Mouse (Mus musculus) thymus, adult 2 months (tissue): ENCODE measurements around the gene Upf1. TPM values are rescaled to one million over a fixed set of nuclear protein-coding genes. Genes with fewer than 3 reads are reported as not detected.

Source experiments
- DNase-seq: peaks from one replicate; pipeline ENCODE4 v3.0.0; 2021
- H3K27ac ChIP-seq: fragments of 200-500 bp; 2 replicates; pipeline ENCODE4 v1.5.1; 2012; ENCODE audit warnings: low read length, control low read depth; ENCODE audit not compliant: control insufficient read depth, insufficient read depth
- H3K27me3 ChIP-seq: fragments of 200-500 bp; 2 replicates; pipeline ENCODE4 v1.6.1; 2012; ENCODE audit warnings: mild to moderate bottlenecking, low read length, moderate library complexity, mixed read lengths; ENCODE audit not compliant: control insufficient read depth, insufficient read depth
- H3K36me3 ChIP-seq: fragments of 200-500 bp; 2 replicates; pipeline ENCODE4 v1.6.1; 2012; ENCODE audit warnings: mild to moderate bottlenecking, low read length, moderate library complexity; ENCODE audit not compliant: control insufficient read depth, insufficient read depth
- H3K4me1 ChIP-seq: fragments of 200-500 bp; replicated peaks from 2 replicates; pipeline ENCODE4 v1.6.1; 2012; ENCODE audit warnings: low read length; ENCODE audit not compliant: control insufficient read depth, insufficient read depth
- H3K4me3 ChIP-seq: fragments of 200-500 bp; 2 replicates; pipeline ENCODE4 v1.5.1; 2012; ENCODE audit warnings: mild to moderate bottlenecking, low read length, control low read depth, moderate library complexity; ENCODE audit not compliant: control insufficient read depth, insufficient read depth
- CTCF ChIP-seq: fragments of 200-500 bp; IDR thresholded peaks from 2 replicates; pipeline ENCODE4 v1.5.1; 2012; ENCODE audit warnings: mild to moderate bottlenecking, control low read depth, low read length, moderate library complexity, borderline replicate concordance; ENCODE audit not compliant: control insufficient read depth, poor library complexity, insufficient read depth; ENCODE audit errors: extremely low read depth
- POLR2A ChIP-seq: fragments of 200-500 bp; IDR thresholded peaks from 2 replicates; pipeline ENCODE4 v1.6.1; 2012; ENCODE audit warnings: mild to moderate bottlenecking, low read length, control low read depth, moderate library complexity; ENCODE audit not compliant: control insufficient read depth, poor library complexity, insufficient read depth; ENCODE audit errors: extremely low read depth
- whole genome bisulfite sequencing: fragments of 180-500 bp; shearing (Covaris S2); methylation state at CpG from one replicate; pipeline ENCODE4 v1.1.7; 2018; 5-methylcytosine and 5-hydroxymethylcytosine counted together
- polyA plus RNA-seq: library from polyadenylated mRNA; depleted of rRNA; stranded (reverse); fragments of >200 nt; gene quantifications from 2 replicates; pipeline ENCODE4 v1.2.3, GENCODE M21; 2012

Upf1 gene
- polyA plus RNA-seq, 1 experiment: 76.0 TPM

- TF ChIP-seq CTCF (no peak), POLR2A (no peak)
- WGBS: 96% methylated on average over 2 of the region's 2 CpGs
- Histone ChIP-seq H3K4me3 (no peak overlapping the region), H3K27me3 (no peaks in the 10 kb centered on the region), H3K36me3 (no peaks in the 10 kb centered on the region), H3K4me1 (no peaks in the 10 kb centered on the region), H3K27ac (no peak overlapping the region)
- DNase-seq: no peak
These were observed 36.6 kb upstream of the Upf1 start for GRCm38 (mm10) chr8:70389678-70390077.

- H3K4me1 ChIP-seq: no peaks in the 10 kb centered on the region
- H3K36me3 ChIP-seq: no peaks in the 10 kb centered on the region
- H3K27me3 ChIP-seq: no peaks in the 10 kb centered on the region
- DNase-seq: peak; percentile 65
- no peak overlapping the region for H3K4me3 ChIP-seq
- 60% methylated on average over 3 of the region's 3 CpGs for WGBS
- TF ChIP-seq POLR2A: no peak
- TF ChIP-seq CTCF: peak; percentile 47; the same call in 1 of the 2 replicates
- no peak overlapping the region for H3K27ac ChIP-seq
These were observed 30.2 kb upstream of the Upf1 start for GRCm38 (mm10) chr8:70383287-70383686.

- no peak for DNase-seq
- peaks cover 16% of the 10 kb centered on the region for H3K4me1 ChIP-seq
- TF ChIP-seq CTCF (no peak), POLR2A (no peak)
- peaks cover 21% of the 10 kb centered on the region for H3K27me3 ChIP-seq
- H3K36me3 ChIP-seq: no peaks in the 10 kb centered on the region
- WGBS: 93% methylated on average over 12 of the region's 12 CpGs
- H3K4me3 ChIP-seq: no peak overlapping the region
- no peak overlapping the region for H3K27ac ChIP-seq
These were observed 27.0 kb upstream of the Upf1 start for GRCm38 (mm10) chr8:70380069-70380468.

GRCm38 (mm10) chr8:70377049-70377448 is 24.0 kb upstream of the Upf1 start:
- 20% methylated on average over 15 of the region's 15 CpGs for WGBS
- DNase-seq: no peak
- Histone ChIP-seq H3K4me1 (peaks cover 30% of the 10 kb centered on the region), H3K27ac (no peak overlapping the region), H3K27me3 (peaks cover 45% of the 10 kb centered on the region), H3K36me3 (no peaks in the 10 kb centered on the region), H3K4me3 (no peak overlapping the region)
- TF ChIP-seq CTCF (no peak), POLR2A (no peak)

- Histone ChIP-seq H3K27me3 (peaks cover 45% of the 10 kb centered on the region), H3K4me1 (peaks cover 30% of the 10 kb centered on the region), H3K4me3 (no peak overlapping the region), H3K27ac (no peak overlapping the region), H3K36me3 (no peaks in the 10 kb centered on the region)
- TF ChIP-seq POLR2A (no peak), CTCF (no peak)
- 10% methylated on average over 37 of the region's 37 CpGs for WGBS
- no peak for DNase-seq
These were observed 23.2 kb upstream of the Upf1 start for GRCm38 (mm10) chr8:70376275-70376741.

- H3K4me3 ChIP-seq: no peak overlapping the region
- peaks cover 30% of the 10 kb centered on the region for H3K4me1 ChIP-seq
These were observed 22.3 kb upstream of the Upf1 start for GRCm38 (mm10) chr8:70375212-70375859.

More at GRCm38 (mm10) chr8:70375212-70375859, 22.3 kb upstream of the Upf1 start:
- DNase-seq: no peak
- TF ChIP-seq CTCF: no peak
- TF ChIP-seq POLR2A: no peak
- no peaks in the 10 kb centered on the region for H3K36me3 ChIP-seq
- peaks cover 45% of the 10 kb centered on the region for H3K27me3 ChIP-seq
- H3K27ac ChIP-seq: no peak overlapping the region
- 5% methylated on average over 35 of the region's 35 CpGs for WGBS
